Mouse (Mus musculus): Measurements from ENCODE around the gene Hibadh. TPM values are rescaled to one million over a fixed set of nuclear protein-coding genes. Genes with fewer than 3 reads are reported as not detected.

The Hibadh gene
- polyA plus RNA-seq, 1 experiment from 2014 or later: 72.3 TPM

GRCm38 (mm10) chr6:52524226-52524625 lies 116.0 kb downstream of the Hibadh start:
- H3K9ac ChIP-seq: no peak overlapping the region
- H3K27me3 ChIP-seq: no peaks in the 10 kb centered on the region
- WGBS (ENCODE audit: insufficient replicate concordance): 29% methylated on average over 2 of the region's 2 CpGs
- H3K27ac ChIP-seq (replicated peaks): no peak overlapping the region
- no peaks in the 10 kb centered on the region for H3K36me3 ChIP-seq (replicated peaks)
- ATAC-seq (ENCODE audit: insufficient read depth): no peak
- H3K9me3 ChIP-seq (replicated peaks): no peaks in the 10 kb centered on the region
- no peak overlapping the region for H3K4me3 ChIP-seq (replicated peaks)
- no peak overlapping the region for H3K4me2 ChIP-seq
- H3K4me1 ChIP-seq (replicated peaks): no peaks in the 10 kb centered on the region

GRCm38 (mm10) chr6:52518704-52519103 lies 121.5 kb downstream of the Hibadh start:
- 67% methylated on average over 10 of the region's 10 CpGs for WGBS (ENCODE audit: insufficient replicate concordance)
- no peak overlapping the region for H3K4me3 ChIP-seq (replicated peaks)
- H3K4me1 ChIP-seq (replicated peaks): no peaks in the 10 kb centered on the region
- ATAC-seq (ENCODE audit: insufficient read depth): no peak
- no peak overlapping the region for H3K4me2 ChIP-seq
- no peaks in the 10 kb centered on the region for H3K36me3 ChIP-seq (replicated peaks)
- no peak overlapping the region for H3K27ac ChIP-seq (replicated peaks)
- H3K27me3 ChIP-seq: no peaks in the 10 kb centered on the region
- H3K9me3 ChIP-seq (replicated peaks): no peaks in the 10 kb centered on the region
- no peak overlapping the region for H3K9ac ChIP-seq

- no peak overlapping the region for H3K4me3 ChIP-seq (replicated peaks)
- H3K4me2 ChIP-seq: no peak overlapping the region
- H3K9ac ChIP-seq: no peak overlapping the region
- WGBS (ENCODE audit: insufficient replicate concordance): 61% methylated on average over 5 of the region's 5 CpGs
- no peaks in the 10 kb centered on the region for H3K36me3 ChIP-seq (replicated peaks)
- no peak for ATAC-seq (ENCODE audit: insufficient read depth)
- H3K27ac ChIP-seq (replicated peaks): no peak overlapping the region
- no peaks in the 10 kb centered on the region for H3K9me3 ChIP-seq (replicated peaks)
- no peaks in the 10 kb centered on the region for H3K27me3 ChIP-seq
- H3K4me1 ChIP-seq (replicated peaks): no peaks in the 10 kb centered on the region
Observed at GRCm38 (mm10) chr6:52517272-52517671, 122.9 kb downstream of the Hibadh start.

- Histone ChIP-seq H3K9me3 (replicated peaks) (no peaks in the 10 kb centered on the region), H3K27me3 (no peaks in the 10 kb centered on the region), H3K4me2 (no peak overlapping the region), H3K36me3 (replicated peaks) (no peaks in the 10 kb centered on the region), H3K4me3 (replicated peaks) (no peak overlapping the region), H3K9ac (no peak overlapping the region), H3K4me1 (replicated peaks) (no peaks in the 10 kb centered on the region), H3K27ac (replicated peaks) (no peak overlapping the region)
- no peak for ATAC-seq (ENCODE audit: insufficient read depth)
- WGBS (ENCODE audit: insufficient replicate concordance): 28% methylated on average over 4 of the region's 4 CpGs
Observed at GRCm38 (mm10) chr6:52513876-52514405, 126.2 kb downstream of the Hibadh start.

GRCm38 (mm10) chr6:52508789-52509188 lies 131.4 kb downstream of the Hibadh start:
- no peaks in the 10 kb centered on the region for H3K4me1 ChIP-seq (replicated peaks)
- H3K9me3 ChIP-seq (replicated peaks): no peaks in the 10 kb centered on the region
- H3K27me3 ChIP-seq: no peaks in the 10 kb centered on the region
- no peak for ATAC-seq (ENCODE audit: insufficient read depth)
- no peaks in the 10 kb centered on the region for H3K36me3 ChIP-seq (replicated peaks)
- 67% methylated on average over 3 of the region's 3 CpGs for WGBS (ENCODE audit: insufficient replicate concordance)
- no peak overlapping the region for H3K9ac ChIP-seq
- no peak overlapping the region for H3K4me2 ChIP-seq
- no peak overlapping the region for H3K4me3 ChIP-seq (replicated peaks)
- no peak overlapping the region for H3K27ac ChIP-seq (replicated peaks)

GRCm38 (mm10) chr6:52507946-52508345 lies 132.2 kb downstream of the Hibadh start:
- Histone ChIP-seq H3K9ac (no peak overlapping the region), H3K36me3 (replicated peaks) (no peaks in the 10 kb centered on the region), H3K4me1 (replicated peaks) (no peaks in the 10 kb centered on the region), H3K27ac (replicated peaks) (no peak overlapping the region), H3K27me3 (no peaks in the 10 kb centered on the region), H3K4me3 (replicated peaks) (no peak overlapping the region), H3K4me2 (no peak overlapping the region), H3K9me3 (replicated peaks) (no peaks in the 10 kb centered on the region)
- 50% methylated on average over 7 of the region's 7 CpGs for WGBS (ENCODE audit: insufficient replicate concordance)
- no peak for ATAC-seq (ENCODE audit: insufficient read depth)

GRCm38 (mm10) chr6:52507171-52507570 lies 133.0 kb downstream of the Hibadh start:
- no peak overlapping the region for H3K4me3 ChIP-seq (replicated peaks)
- ATAC-seq (ENCODE audit: insufficient read depth): no peak
- WGBS (ENCODE audit: insufficient replicate concordance): 60% methylated on average over 5 of the region's 5 CpGs
- H3K9ac ChIP-seq: no peak overlapping the region
- no peaks in the 10 kb centered on the region for H3K4me1 ChIP-seq (replicated peaks)
- no peak overlapping the region for H3K4me2 ChIP-seq
- no peak overlapping the region for H3K27ac ChIP-seq (replicated peaks)
- no peaks in the 10 kb centered on the region for H3K27me3 ChIP-seq
- no peaks in the 10 kb centered on the region for H3K36me3 ChIP-seq (replicated peaks)
- H3K9me3 ChIP-seq (replicated peaks): no peaks in the 10 kb centered on the region

- no peaks in the 10 kb centered on the region for H3K27me3 ChIP-seq
- no peak for ATAC-seq (ENCODE audit: insufficient read depth)
- H3K36me3 ChIP-seq (replicated peaks): no peaks in the 10 kb centered on the region
- no peak overlapping the region for H3K4me2 ChIP-seq
- no peak overlapping the region for H3K27ac ChIP-seq (replicated peaks)
- H3K9ac ChIP-seq: no peak overlapping the region
- WGBS (ENCODE audit: insufficient replicate concordance): 64% methylated on average over 9 of the region's 9 CpGs
- no peaks in the 10 kb centered on the region for H3K9me3 ChIP-seq (replicated peaks)
- no peaks in the 10 kb centered on the region for H3K4me1 ChIP-seq (replicated peaks)
- no peak overlapping the region for H3K4me3 ChIP-seq (replicated peaks)
Observed at GRCm38 (mm10) chr6:52505777-52506755, 134.1 kb downstream of the Hibadh start.

- Histone ChIP-seq H3K27me3 (no peaks in the 10 kb centered on the region), H3K4me1 (replicated peaks) (no peaks in the 10 kb centered on the region), H3K9me3 (replicated peaks) (no peaks in the 10 kb centered on the region), H3K9ac (no peak overlapping the region), H3K36me3 (replicated peaks) (no peaks in the 10 kb centered on the region), H3K4me2 (no peak overlapping the region), H3K4me3 (replicated peaks) (no peak overlapping the region), H3K27ac (replicated peaks) (no peak overlapping the region)
- 58% methylated on average over 8 of the region's 8 CpGs for WGBS (ENCODE audit: insufficient replicate concordance)
- ATAC-seq (ENCODE audit: insufficient read depth): no peak
Observed at GRCm38 (mm10) chr6:52504676-52505460, 135.3 kb downstream of the Hibadh start.

GRCm38 (mm10) chr6:52502986-52503385 lies 137.2 kb downstream of the Hibadh start:
- Histone ChIP-seq H3K27me3 (no peaks in the 10 kb centered on the region), H3K27ac (replicated peaks) (no peak overlapping the region), H3K4me1 (replicated peaks) (no peaks in the 10 kb centered on the region), H3K36me3 (replicated peaks) (no peaks in the 10 kb centered on the region), H3K4me3 (replicated peaks) (no peak overlapping the region), H3K4me2 (no peak overlapping the region), H3K9ac (no peak overlapping the region), H3K9me3 (replicated peaks) (no peaks in the 10 kb centered on the region)
- no peak for ATAC-seq (ENCODE audit: insufficient read depth)
- 48% methylated on average over 2 of the region's 2 CpGs for WGBS (ENCODE audit: insufficient replicate concordance)

GRCm38 (mm10) chr6:52501479-52501878 lies 138.7 kb downstream of the Hibadh start:
- no peak for ATAC-seq (ENCODE audit: insufficient read depth)
- WGBS (ENCODE audit: insufficient replicate concordance): 50% methylated on average over 1 of the region's 1 CpGs

More at GRCm38 (mm10) chr6:52501479-52501878, 138.7 kb downstream of the Hibadh start:
- no peak overlapping the region for H3K4me3 ChIP-seq (replicated peaks)
- no peak overlapping the region for H3K4me2 ChIP-seq
- no peaks in the 10 kb centered on the region for H3K36me3 ChIP-seq (replicated peaks)
- no peaks in the 10 kb centered on the region for H3K27me3 ChIP-seq
- H3K9me3 ChIP-seq (replicated peaks): no peaks in the 10 kb centered on the region
- no peaks in the 10 kb centered on the region for H3K4me1 ChIP-seq (replicated peaks)
- no peak overlapping the region for H3K27ac ChIP-seq (replicated peaks)
- H3K9ac ChIP-seq: no peak overlapping the region
